Mouse (Mus musculus): ENCODE data around the gene Klf3.

Klf3 gene

DNA sequence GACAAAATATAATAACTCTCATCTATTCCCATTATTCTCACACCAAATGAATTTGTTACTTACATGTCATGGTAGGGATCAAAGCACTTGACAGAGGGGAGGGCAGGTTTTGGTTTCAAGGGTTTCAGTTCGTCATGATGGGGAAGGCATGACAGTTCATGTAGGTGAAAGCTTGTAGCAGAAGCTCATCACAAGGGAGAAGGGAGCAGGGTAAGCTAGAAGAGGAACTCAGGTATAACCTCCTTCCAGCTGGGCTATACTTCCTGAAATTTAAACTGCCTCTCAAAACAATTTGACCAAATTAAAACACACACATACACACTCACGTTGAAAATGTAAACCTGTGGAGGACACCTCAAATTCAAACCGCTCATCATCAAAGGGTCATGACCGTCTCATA, 32.1 kb downstream of the Klf3 start:
- DNase-seq (ENCODE audit: low spot score): no peak

- DNase-seq (ENCODE audit: low spot score): no peak
These were observed 35.9 kb downstream of the Klf3 start for GRCm38 (mm10) chr5:64839016-64839599.

DNA sequence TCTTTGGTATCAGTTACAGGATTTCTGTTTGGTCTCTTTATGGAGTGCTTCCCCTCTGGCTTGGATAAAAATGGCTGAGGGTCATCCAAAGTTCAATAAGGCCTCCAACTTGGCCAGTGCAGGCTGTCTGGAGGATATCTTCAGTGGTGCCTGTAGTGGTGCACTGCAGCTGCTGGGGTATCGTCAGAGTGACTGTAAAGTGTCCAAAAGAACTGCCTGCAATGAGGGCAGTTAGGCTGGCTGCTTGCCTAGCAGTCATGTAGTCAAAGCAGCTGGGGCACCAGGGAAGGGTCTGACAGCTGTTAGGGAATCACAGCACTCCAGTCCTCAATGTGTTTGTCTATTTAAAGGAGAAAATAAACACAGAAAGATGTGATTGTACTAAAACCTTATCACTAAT, 36.9 kb downstream of the Klf3 start:
- DNase-seq (ENCODE audit: low spot score): no peak

- no peak for DNase-seq (ENCODE audit: low spot score)
These were observed 41.4 kb downstream of the Klf3 start for GRCm38 (mm10) chr5:64844622-64845021.

DNA sequence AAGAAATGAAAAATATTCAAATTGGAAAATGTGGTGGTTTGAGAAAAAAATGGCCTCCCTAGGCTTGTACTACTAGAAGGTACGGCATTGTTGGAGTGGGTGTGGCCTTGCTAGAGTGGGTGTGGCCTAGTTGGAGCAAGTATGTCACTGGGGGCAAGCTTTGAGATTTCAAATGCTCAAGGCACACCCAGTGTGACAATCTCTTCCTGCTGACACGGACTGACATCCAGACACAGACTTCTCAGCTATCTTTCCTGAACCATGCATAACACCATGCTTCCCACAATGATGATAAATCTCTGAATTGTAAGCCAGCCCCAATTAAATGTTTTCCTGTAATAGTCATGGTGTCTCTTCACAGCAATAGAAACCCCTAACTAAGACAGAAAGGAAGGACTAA, 44.1 kb downstream of the Klf3 start:
- DNase-seq (ENCODE audit: low spot score): no peak

GRCm38 (mm10) chr5:64849892-64850291, 46.7 kb downstream of the Klf3 start:
- DNase-seq (ENCODE audit: low spot score): no peak

DNA sequence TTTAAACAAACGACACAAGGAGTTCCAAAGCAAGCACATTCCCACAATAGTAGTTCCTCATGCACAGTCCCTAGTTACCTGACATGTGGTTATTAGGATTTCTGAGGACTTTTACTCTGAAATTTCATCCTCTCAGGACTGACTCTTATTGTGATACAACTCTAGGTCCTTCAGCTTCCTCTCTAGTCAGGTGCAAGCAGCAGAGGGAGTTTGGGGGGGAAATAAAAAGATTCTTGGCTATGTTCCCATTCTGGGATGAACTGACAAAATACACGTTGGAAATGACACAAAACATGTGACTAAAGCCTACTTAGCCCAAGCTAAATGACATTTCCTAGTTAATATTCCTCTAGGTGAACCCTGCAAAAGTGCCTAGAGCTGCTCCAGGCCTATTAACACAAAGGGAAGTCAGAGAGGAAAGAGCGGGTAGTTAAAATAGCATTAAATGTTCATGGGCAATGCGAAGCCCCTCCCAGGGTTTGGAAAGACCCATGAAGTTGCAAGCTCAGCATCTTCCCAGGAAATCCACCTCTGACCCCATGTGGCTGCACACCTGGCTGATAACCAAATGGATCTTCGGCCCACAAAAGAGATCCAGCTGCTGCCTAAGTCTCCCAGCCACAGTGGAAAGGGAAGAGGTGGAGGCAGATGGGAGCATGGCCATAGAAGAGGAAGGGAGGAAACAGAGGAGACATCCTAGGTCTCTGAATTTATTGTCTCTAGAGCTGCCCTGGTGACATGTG, 49.6 kb downstream of the Klf3 start:
- no peak for DNase-seq (ENCODE audit: low spot score)

- DNase-seq (ENCODE audit: low spot score): no peak
These were observed 50.2 kb downstream of the Klf3 start for GRCm38 (mm10) chr5:64853421-64853820.

GRCm38 (mm10) chr5:64855199-64855598, 52.0 kb downstream of the Klf3 start:
- no peak for DNase-seq (ENCODE audit: low spot score)

- DNase-seq (ENCODE audit: low spot score): peak; percentile 18
These were observed 57.8 kb downstream of the Klf3 start for GRCm38 (mm10) chr5:64860900-64861470.

- DNase-seq (ENCODE audit: low spot score): peak; percentile 26
These were observed 58.4 kb downstream of the Klf3 start for GRCm38 (mm10) chr5:64861471-64862199.

DNA sequence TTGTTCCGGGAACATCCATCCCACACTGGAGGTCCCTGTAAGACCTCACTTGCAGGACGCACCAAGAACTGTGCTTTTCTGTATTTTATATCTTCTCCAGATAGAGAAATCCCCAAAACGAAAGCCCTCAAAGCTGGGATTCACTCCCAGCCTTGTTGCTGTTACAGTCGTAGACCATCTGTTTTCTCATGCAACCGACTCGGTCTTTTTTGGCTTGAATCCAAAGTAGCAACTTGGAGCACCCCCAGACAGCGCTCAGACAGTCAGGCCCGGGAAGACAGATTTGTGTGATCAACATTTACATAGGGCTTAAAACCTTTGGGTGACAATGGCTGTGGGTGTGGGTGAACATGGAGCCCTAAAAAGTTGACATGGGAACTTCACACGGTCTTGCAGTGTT, 59.1 kb downstream of the Klf3 start:
- peak; percentile 31 for DNase-seq (ENCODE audit: low spot score)

DNA sequence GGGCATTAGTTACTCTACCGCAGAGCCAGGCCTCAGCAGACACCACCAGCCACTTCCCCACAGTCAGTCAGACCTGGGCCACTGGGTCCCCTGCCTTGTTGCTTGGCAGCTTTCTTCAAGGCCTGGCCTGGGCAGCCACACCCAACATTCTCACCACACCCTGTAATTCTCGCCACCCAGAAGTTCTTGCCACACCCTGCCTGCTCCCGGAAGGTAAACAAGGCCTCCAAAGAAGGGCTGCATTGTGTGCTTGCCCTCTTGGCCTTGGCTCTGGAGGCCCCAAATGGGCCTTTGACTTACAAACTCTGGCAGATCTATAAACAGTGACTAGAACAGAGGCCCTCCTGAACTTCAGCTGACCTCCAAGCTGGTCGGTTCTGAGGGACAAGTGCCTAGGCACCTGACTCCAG, 61.5 kb downstream of the Klf3 start:
- DNase-seq (ENCODE audit: low spot score): peak; percentile 11

DNA sequence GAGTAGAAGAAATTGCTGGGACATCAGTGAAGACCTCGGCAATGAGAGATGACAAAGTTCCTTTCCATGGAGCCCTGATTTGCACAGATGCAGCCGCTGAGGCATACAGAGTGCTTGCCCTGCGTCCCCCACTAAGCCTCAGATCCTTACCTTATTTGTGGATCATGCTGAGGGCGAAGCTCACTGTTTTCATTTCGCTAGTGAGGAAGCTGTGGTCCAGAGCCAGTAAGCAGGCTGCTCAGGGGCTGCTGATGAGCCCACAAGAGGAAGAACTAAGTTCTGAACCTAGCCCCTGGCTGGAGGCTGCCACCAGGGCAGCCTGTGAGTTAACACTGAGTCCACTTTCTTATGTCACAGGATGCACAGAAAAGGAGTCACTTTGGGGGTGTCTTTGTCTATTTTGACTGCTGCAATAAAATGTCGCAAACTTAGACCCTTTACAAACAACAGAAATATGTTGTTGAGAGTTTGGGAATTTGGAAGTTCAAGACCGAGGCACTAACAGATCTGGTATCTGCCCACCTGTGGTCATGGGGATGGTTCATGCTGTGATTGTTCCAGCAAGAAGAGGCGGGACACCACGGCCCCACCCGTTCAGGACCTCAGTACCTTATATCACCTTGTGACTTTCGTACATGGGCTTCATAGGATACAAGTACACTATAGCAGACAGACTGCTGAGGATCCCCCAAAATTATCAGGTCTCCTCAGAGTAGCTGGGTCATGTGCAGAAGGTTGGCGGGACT, 62.2 kb downstream of the Klf3 start:
- no peak for DNase-seq (ENCODE audit: low spot score)

GRCm38 (mm10) chr5:64866331-64867050, 63.3 kb downstream of the Klf3 start:
- DNase-seq (ENCODE audit: low spot score): peak; percentile 74

GRCm38 (mm10) chr5:64867124-64867523, 63.9 kb downstream of the Klf3 start:
- no peak for DNase-seq (ENCODE audit: low spot score)

DNA sequence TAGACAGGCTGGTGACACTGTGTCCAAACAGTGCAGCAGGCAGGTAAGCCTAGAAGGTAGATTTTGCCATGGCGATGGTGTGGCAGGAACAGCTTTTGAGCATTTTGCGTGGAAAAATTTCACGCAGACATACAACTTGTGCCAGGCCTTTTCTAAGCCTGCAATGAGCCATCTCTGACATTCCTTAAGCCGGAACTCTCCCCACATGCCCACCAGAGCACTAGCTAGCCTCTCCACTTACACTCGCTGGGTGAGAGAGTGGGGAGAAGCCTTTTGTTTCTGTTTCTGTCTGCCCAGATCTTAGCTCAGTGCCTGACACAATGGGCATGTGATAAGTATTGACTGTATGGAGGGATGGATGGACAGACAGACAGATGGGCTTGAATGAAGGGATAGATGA, 64.4 kb downstream of the Klf3 start:
- DNase-seq (ENCODE audit: low spot score): no peak

GRCm38 (mm10) chr5:64876086-64876830, 73.1 kb downstream of the Klf3 start:
- DNase-seq (ENCODE audit: low spot score): peak; percentile 24

DNA sequence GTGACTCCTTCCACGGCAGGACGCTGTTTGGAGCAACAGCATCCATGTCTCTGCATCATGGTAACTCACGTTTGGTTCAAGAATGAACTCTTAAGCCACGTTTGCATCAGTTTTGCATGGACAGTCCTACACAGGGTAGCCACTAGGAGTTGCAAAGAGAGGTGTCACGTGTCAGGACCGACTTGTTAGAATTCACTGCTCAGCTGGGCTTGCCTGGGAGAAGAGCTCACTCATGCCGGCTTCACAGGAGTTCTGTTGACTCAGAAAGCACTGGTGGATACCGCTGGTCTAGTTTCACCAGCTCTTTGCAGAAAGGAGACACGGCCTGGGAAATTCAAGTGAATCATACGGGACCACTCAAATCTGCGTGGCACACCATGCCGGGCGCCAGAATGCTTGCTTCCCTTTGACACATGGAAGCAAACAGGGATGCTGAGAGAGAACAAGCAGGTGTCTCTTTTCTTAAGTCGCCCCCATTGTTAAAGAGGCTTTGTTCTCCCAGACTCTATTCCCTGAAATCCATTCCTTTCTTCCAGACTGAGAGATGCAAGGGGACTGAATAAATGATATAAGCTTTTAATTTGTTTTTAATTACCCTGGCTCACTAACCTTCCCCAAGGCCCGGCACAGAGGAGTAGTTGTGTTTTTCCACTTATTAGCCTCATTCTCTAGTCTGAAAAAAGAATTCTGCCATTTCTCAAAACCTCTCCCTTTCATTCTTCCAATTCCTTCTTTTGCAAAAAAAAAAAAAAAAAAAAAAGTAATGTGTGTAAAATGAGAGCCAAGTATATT, 74.2 kb downstream of the Klf3 start:
- no peak for DNase-seq (ENCODE audit: low spot score)

- peak; percentile 19 for DNase-seq (ENCODE audit: low spot score)
These were observed 74.8 kb downstream of the Klf3 start for GRCm38 (mm10) chr5:64878027-64878425.
